Mouse (Mus musculus) lung, embryonic 16.5 days (tissue): ENCODE data around the gene Ackr2. TPM values are rescaled to one million over a fixed set of nuclear protein-coding genes. Genes with fewer than 3 reads are reported as not detected.

Experiments used
- ATAC-seq: fragments of 200-750 bp; cut with Nextera tagmentation; 2 replicates; pipeline ENCODE4 v1.8.0; 2017; ENCODE audit warnings: low read depth, mild to moderate bottlenecking, moderate library complexity
- H3K27ac ChIP-seq: fragments of 300-500 bp; sonication (generic); 2 replicates; pipeline ENCODE4 v1.5.1; 2014; ENCODE audit warnings: mild to moderate bottlenecking, control low read depth, low read length
- H3K27me3 ChIP-seq: fragments of 300-500 bp; sonication (generic); 2 replicates; pipeline ENCODE4 v1.6.1; 2014; ENCODE audit warnings: low read depth, low read length, mixed read lengths; ENCODE audit not compliant: control insufficient read depth, insufficient read depth
- H3K36me3 ChIP-seq: fragments of 300-500 bp; sonication (generic); 2 replicates; pipeline ENCODE4 v1.6.1; 2014; ENCODE audit warnings: low read length; ENCODE audit not compliant: control insufficient read depth, insufficient read depth
- H3K4me1 ChIP-seq: fragments of 300-500 bp; sonication (generic); replicated peaks from 2 replicates; pipeline ENCODE4 v1.6.1; 2014; ENCODE audit warnings: low read length, mixed read lengths; ENCODE audit not compliant: control insufficient read depth, insufficient read depth
- H3K4me2 ChIP-seq: fragments of 300-500 bp; sonication (generic); 2 replicates; pipeline ENCODE4 v1.6.1; 2014; ENCODE audit warnings: low read depth, low read length, control low read depth
- H3K4me3 ChIP-seq: fragments of 300-500 bp; sonication (generic); 2 replicates; pipeline ENCODE4 v1.5.1; 2014; ENCODE audit warnings: mild to moderate bottlenecking, low read length, control low read depth
- H3K9ac ChIP-seq: fragments of 300-500 bp; sonication (generic); 2 replicates; pipeline ENCODE4 v1.6.1; 2014; ENCODE audit warnings: low read length, control low read depth
- H3K9me3 ChIP-seq: fragments of 300-500 bp; sonication (generic); 2 replicates; pipeline ENCODE4 v1.6.1; 2016; ENCODE audit warnings: low read length; ENCODE audit not compliant: control insufficient read depth
- WGBS: fragments of 180-500 bp; shearing (Covaris S2); extraction: QIAGEN DNeasy Blood & Tissue Kit; methylation state at CpG from one replicate; pipeline ENCODE4 v1.1.7; 2014; 5-methylcytosine and 5-hydroxymethylcytosine counted together
- polyA plus RNA-seq: library from polyadenylated mRNA; unstranded; fragments of >200 nt; fragmentation: Nextera tagmentation; extraction: Ambion mirVana; gene quantifications from 2 replicates; pipeline ENCODE4 v1.2.1, GENCODE M21; 2015

Gene Ackr2
- polyA plus RNA-seq, 1 experiment from 2014 or later: 2.9 TPM

DNA sequence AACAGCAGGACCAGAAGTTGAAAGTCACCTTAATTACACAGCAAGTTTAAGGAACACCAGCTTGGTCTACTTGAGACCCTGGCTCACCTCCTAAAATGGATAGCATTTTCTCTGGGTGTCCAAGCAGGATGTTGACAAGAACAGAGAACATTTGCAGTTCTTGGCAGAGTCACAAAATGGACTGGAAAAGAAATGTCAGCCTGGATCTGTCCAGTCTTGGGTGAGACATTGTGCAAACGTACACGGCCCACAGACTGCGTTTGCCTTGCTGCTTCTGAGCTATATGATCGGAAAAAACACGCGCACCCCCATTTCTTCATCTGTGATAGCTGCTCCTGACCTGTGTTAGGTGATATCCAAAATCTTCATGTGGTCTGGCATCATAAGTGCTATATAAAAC, 30.5 kb upstream of the Ackr2 start:
- 46% methylated on average over 6 of the region's 6 CpGs for WGBS
- H3K9me3 ChIP-seq: no peaks in the 10 kb centered on the region
- peak; percentile 88 for ATAC-seq
- no peak overlapping the region for H3K4me3 ChIP-seq
- no peak overlapping the region for H3K4me2 ChIP-seq
- peaks cover 11% of the 10 kb centered on the region for H3K4me1 ChIP-seq
- H3K27me3 ChIP-seq: no peaks in the 10 kb centered on the region
- H3K27ac ChIP-seq: peak overlapping the region; percentile 77
- H3K9ac ChIP-seq: no peak overlapping the region
- no peaks in the 10 kb centered on the region for H3K36me3 ChIP-seq

DNA sequence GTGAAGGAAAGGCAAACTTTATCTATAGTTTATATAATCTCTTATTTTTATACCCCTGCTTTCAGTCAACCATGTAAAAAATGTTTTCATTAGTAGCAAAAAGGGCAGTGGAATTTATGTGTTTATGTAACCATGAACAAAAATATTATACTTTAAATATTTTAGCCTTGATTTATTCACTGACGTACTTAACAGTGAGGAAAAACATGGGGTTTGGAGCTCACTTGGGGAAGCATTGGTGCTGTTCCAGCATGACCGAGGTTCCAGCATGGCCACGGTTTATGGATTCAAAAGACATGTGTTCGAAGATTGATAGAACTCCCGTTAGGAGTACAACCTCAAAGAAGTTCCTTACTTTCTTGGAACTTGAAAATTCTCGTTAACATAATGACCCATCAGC, 29.9 kb upstream of the Ackr2 start:
- Histone ChIP-seq H3K4me3 (no peak overlapping the region), H3K4me2 (no peak overlapping the region), H3K27ac (peak overlapping the region; percentile 50), H3K36me3 (no peaks in the 10 kb centered on the region), H3K27me3 (no peaks in the 10 kb centered on the region), H3K9me3 (no peaks in the 10 kb centered on the region), H3K9ac (no peak overlapping the region), H3K4me1 (peaks cover 11% of the 10 kb centered on the region)
- 54% methylated on average over 6 of the region's 6 CpGs for WGBS
- ATAC-seq: peak; percentile 65; the same call in 1 of the 2 replicates

DNA sequence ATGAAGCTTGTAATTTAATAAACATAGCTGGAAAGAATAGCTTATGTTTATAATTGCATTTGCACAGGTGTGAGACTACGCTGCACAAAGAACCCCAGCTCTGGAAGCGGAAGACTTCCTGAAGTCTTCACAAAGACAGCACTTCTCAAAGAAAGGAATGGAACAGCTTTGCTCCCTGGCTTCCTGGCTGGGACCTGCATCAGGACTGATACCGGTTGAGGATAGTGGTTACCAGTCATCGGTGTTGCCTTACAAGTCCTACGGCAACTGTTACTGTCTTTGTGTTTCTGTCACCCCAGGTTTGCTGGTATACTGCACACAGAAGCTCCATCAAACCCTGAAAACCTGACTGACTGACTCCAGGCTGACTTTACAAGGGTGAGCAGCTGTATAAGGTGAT, 28.7 kb upstream of the Ackr2 start:
- no peak overlapping the region for H3K4me3 ChIP-seq
- H3K4me1 ChIP-seq: peaks cover 9% of the 10 kb centered on the region
- no peaks in the 10 kb centered on the region for H3K36me3 ChIP-seq
- no peaks in the 10 kb centered on the region for H3K9me3 ChIP-seq
- H3K27ac ChIP-seq: no peak overlapping the region
- no peak overlapping the region for H3K9ac ChIP-seq
- no peak overlapping the region for H3K4me2 ChIP-seq
- WGBS: 81% methylated on average over 5 of the region's 5 CpGs
- ATAC-seq: no peak
- no peaks in the 10 kb centered on the region for H3K27me3 ChIP-seq

DNA sequence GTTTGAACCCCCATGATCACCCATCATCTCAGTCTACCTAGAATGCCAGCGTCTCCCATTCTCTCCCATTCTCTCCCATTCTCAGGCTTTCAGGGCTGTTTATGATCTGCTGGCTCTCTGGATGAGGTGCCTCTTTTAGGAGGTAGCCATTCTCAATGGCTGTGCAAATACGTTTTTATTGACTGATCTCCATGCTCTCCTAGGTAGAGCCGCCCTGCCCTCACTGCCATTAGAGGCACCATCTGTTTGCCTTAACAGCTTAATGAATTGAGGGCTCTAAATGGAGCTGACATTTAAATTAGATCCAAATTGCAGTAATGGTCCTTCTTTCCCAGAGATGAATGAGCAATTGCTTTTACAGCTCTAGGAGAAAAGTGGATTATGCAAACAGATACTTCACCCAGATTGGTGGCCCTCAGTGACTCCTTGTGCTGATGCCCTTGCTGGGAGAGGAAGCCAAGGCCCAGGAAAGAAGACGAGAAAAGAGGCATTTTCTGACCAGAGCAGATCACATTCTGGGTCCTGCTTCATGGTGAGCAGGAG, 28.1 kb upstream of the Ackr2 start:
- no peaks in the 10 kb centered on the region for H3K27me3 ChIP-seq
- H3K4me3 ChIP-seq: no peak overlapping the region
- peaks cover 8% of the 10 kb centered on the region for H3K4me1 ChIP-seq
- ATAC-seq: no peak
- 60% methylated on average over 4 of the region's 4 CpGs for WGBS
- no peaks in the 10 kb centered on the region for H3K36me3 ChIP-seq
- H3K4me2 ChIP-seq: no peak overlapping the region
- no peak overlapping the region for H3K27ac ChIP-seq
- no peak overlapping the region for H3K9ac ChIP-seq
- H3K9me3 ChIP-seq: no peaks in the 10 kb centered on the region

DNA sequence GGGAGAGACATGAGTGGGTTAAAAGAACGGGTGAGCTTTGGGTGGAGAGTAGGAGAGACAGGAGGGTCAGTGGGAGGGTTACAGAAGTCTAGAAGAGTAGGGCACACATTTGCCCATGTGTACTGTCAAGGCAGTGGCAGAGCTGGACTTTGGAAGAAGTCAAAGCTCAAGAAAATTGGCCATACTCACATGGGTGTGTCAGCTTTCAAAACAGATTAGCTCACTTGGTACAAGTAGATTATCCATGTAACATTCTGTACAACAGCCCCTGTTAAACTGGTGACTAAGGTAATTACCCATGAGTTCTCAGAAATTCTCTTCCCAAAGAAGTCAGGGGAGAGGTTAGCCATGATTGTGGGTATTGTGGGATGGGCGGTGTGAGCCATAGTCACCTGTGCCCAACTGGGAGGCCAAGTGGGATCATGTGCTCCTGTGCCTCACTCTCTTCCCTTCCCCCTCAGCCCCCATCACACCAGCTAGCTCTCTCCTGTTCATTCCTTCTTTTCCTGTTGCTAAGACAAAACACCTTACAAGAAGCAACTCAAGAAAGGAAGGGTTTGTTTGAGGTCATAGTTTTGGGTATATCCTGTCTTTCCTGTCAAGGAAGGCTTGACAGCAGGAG, 26.0 kb upstream of the Ackr2 start:
- no peak overlapping the region for H3K27ac ChIP-seq
- WGBS: 76% methylated on average over 2 of the region's 2 CpGs
- no peaks in the 10 kb centered on the region for H3K27me3 ChIP-seq

DNA sequence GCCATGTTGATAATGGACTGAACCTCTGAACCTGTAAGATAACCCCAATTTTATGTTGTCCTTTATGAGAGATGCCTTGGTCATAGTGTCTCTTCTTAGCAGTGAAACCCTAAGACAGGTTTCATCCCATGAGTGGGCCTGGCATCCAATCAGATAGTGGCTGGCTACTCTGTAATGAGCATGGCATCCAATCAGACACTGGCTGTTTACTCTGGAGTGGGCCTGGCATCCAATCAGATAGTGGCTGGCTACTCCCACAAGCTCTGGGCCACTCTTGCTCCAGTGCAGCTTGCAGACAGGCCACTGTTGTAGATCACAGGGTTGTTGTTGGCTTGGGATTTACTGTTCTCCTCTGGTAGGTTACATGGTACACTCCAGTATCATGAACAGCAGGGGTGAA, 24.6 kb upstream of the Ackr2 start:
- no peaks in the 10 kb centered on the region for H3K4me1 ChIP-seq
- no peak overlapping the region for H3K9ac ChIP-seq
- H3K27me3 ChIP-seq: no peaks in the 10 kb centered on the region
- no peak for ATAC-seq
- H3K36me3 ChIP-seq: no peaks in the 10 kb centered on the region
- H3K4me3 ChIP-seq: no peak overlapping the region
- H3K4me2 ChIP-seq: no peak overlapping the region
- H3K27ac ChIP-seq: no peak overlapping the region
- H3K9me3 ChIP-seq: no peaks in the 10 kb centered on the region

More for the DNA sequence above, 26.0 kb upstream of the Ackr2 start:
- no peak for ATAC-seq
- no peak overlapping the region for H3K9ac ChIP-seq
- no peak overlapping the region for H3K4me2 ChIP-seq
- no peaks in the 10 kb centered on the region for H3K9me3 ChIP-seq
- H3K4me3 ChIP-seq: no peak overlapping the region
- H3K36me3 ChIP-seq: no peaks in the 10 kb centered on the region
- peaks cover 3% of the 10 kb centered on the region; the same call in 1 of the 2 replicates for H3K4me1 ChIP-seq

DNA sequence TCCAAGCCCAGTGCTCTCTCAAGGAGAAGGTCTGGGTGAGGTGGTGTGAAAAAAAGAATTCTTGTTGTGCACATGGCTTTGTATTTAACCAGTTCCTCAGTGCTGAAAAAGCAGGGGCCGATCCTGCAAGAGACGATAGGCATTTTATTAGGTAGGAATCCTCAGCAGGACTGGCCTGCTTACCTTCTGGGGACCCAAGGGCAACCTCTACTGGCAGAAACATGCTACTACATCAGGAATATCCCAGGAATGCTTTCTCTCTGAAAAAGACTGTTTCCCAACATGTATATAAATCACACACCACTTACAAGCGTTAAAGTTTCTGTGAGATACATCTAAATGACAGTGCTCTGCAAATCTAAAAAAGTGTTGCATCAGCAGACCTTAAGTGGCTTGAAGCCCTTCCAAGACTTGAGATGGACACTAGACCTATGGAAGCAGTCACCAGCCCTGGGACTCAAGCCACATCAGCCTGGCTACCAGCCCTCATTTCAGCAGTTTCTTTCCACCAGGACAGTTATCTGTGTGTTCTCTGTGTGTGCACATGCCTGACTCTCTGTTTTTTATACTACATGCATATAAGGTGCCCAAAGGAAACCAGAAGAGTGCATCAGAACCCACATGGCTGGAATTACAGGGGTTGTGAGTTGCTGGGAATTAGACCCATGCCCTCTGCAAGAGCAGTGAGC, 21.0 kb upstream of the Ackr2 start:
- Histone ChIP-seq H3K4me2 (no peak overlapping the region), H3K4me1 (peaks cover 2% of the 10 kb centered on the region; the same call in 1 of the 2 replicates), H3K9me3 (no peaks in the 10 kb centered on the region), H3K9ac (no peak overlapping the region), H3K27ac (no peak overlapping the region), H3K36me3 (no peaks in the 10 kb centered on the region), H3K27me3 (no peaks in the 10 kb centered on the region), H3K4me3 (no peak overlapping the region)
- WGBS: 7% methylated on average over 3 of the region's 3 CpGs
- peak; percentile 63 for ATAC-seq

DNA sequence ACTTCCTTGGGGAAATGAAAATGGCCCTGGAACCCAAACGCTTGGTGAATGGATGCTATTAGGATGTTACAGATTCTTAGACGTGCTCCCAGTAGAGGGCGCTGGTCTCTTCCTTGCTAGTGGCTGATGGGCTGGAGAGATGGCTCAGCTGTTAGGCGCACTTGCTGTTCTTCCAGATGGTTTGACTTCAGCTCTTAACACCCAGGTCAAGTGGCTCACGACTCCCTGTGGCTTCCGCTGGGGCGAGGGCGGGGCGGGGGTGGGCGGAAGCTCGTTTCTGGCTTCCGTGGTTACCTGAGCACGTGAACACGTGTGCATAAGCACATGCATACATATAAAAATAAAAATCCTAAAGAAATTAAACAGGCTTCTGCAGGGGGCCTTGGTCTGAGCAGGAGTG, 17.3 kb upstream of the Ackr2 start:
- Histone ChIP-seq H3K9me3 (no peaks in the 10 kb centered on the region), H3K27ac (no peak overlapping the region), H3K9ac (no peak overlapping the region), H3K4me2 (peak overlapping the region; percentile 30; the same call in 1 of the 2 replicates), H3K36me3 (no peaks in the 10 kb centered on the region), H3K27me3 (no peaks in the 10 kb centered on the region), H3K4me3 (peak overlapping the region; percentile 4; the same call in 1 of the 2 replicates), H3K4me1 (peaks cover 2% of the 10 kb centered on the region; the same call in 1 of the 2 replicates)
- peak; percentile 56; the same call in 1 of the 2 replicates for ATAC-seq
- 22% methylated on average over 14 of the region's 14 CpGs for WGBS

DNA sequence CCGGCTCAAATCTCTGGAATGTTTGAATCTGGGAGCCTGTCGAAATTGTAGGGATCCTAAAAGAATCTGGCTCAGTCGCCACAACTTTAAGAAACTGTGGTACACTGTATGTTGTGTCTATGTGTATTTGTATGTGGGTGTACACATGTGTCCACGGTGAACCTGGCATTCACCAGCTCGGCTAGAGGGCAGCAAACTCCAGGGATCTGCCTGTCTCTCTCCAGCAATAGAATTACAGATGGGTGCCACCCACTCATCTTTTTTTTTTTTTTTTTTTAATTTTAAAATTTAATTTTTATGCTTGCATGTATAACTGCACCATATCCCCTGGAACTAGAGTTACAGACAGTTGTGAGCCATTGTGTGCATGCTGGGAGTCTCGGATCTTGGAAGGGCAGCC, 16.9 kb upstream of the Ackr2 start:
- H3K4me2 ChIP-seq: no peak overlapping the region

More for the DNA sequence above, 16.9 kb upstream of the Ackr2 start:
- Histone ChIP-seq H3K27ac (peak overlapping the region; percentile 57; the same call in 1 of the 2 replicates), H3K4me3 (no peak overlapping the region), H3K9me3 (no peaks in the 10 kb centered on the region), H3K4me1 (peaks cover 2% of the 10 kb centered on the region; the same call in 1 of the 2 replicates), H3K27me3 (no peaks in the 10 kb centered on the region), H3K36me3 (no peaks in the 10 kb centered on the region), H3K9ac (no peak overlapping the region)
- WGBS: 65% methylated on average over 6 of the region's 6 CpGs
- ATAC-seq: no peak
